Mouse (Mus musculus): ENCODE results near the gene Hcn3.
"Not testable (repeated sequence)": the region's sequence is repeated elsewhere in the genome, so short reads cannot be mapped to it uniquely, and the experiment has no call there.

Gene Hcn3

GRCm38 (mm10) chr3:89181749-89182500 is 21.9 kb upstream of the Hcn3 start:
- no peak for DNase-seq (ENCODE audit: low spot score)

- DNase-seq (ENCODE audit: low spot score): no peak
Measured at GRCm38 (mm10) chr3:89179056-89179455, 19.1 kb upstream of the Hcn3 start.

GRCm38 (mm10) chr3:89178107-89178385 is 18.1 kb upstream of the Hcn3 start:
- no peak for DNase-seq (ENCODE audit: low spot score)

- peak; percentile 98 for DNase-seq (ENCODE audit: low spot score)
Measured at GRCm38 (mm10) chr3:89177242-89178106, 17.5 kb upstream of the Hcn3 start, which contains the start of gene Scamp3. Gene Scamp3 (plus strand): TSS chr3:89177473.

- DNase-seq (ENCODE audit: low spot score): no peak
Measured at GRCm38 (mm10) chr3:89176421-89176820, 16.4 kb upstream of the Hcn3 start.

GRCm38 (mm10) chr3:89175544-89175943 is 15.5 kb upstream of the Hcn3 start:
- no peak for DNase-seq (ENCODE audit: low spot score)

GRCm38 (mm10) chr3:89174844-89175243 is 14.8 kb upstream of the Hcn3 start:
- DNase-seq (ENCODE audit: low spot score): no peak

- DNase-seq (ENCODE audit: low spot score): no peak
Measured at GRCm38 (mm10) chr3:89166945-89167344, 6.9 kb upstream of the Hcn3 start.

GRCm38 (mm10) chr3:89165268-89165870 is 5.4 kb upstream of the Hcn3 start:
- no peak for DNase-seq (ENCODE audit: low spot score)

GRCm38 (mm10) chr3:89164506-89165267 is 4.7 kb upstream of the Hcn3 start, which contains the start of gene Clk2:
Gene Clk2 (plus strand): TSS chr3:89164795.
- DNase-seq (ENCODE audit: low spot score): peak; percentile 92

GRCm38 (mm10) chr3:89163643-89164245 is 3.7 kb upstream of the Hcn3 start:
- peak; percentile 24 for DNase-seq (ENCODE audit: low spot score)

GRCm38 (mm10) chr3:89163123-89163522 is 3.1 kb upstream of the Hcn3 start:
- DNase-seq (ENCODE audit: low spot score): peak; percentile 32

- no peak for DNase-seq (ENCODE audit: low spot score)
Measured at GRCm38 (mm10) chr3:89161786-89162185, 1.8 kb upstream of the Hcn3 start.

- DNase-seq (ENCODE audit: low spot score): not testable (repeated sequence)
Measured at GRCm38 (mm10) chr3:89161207-89161606, 1.2 kb upstream of the Hcn3 start.

- DNase-seq (ENCODE audit: low spot score): peak; percentile 39
Measured at GRCm38 (mm10) chr3:89159211-89159610, 785 bp downstream of the Hcn3 start.

GRCm38 (mm10) chr3:89158651-89159050 is 1.3 kb downstream of the Hcn3 start:
- DNase-seq (ENCODE audit: low spot score): no peak

- no peak for DNase-seq (ENCODE audit: low spot score)
Measured at GRCm38 (mm10) chr3:89156951-89157350, 3.0 kb downstream of the Hcn3 start.

GRCm38 (mm10) chr3:89152084-89152835 is 7.7 kb downstream of the Hcn3 start:
- DNase-seq (ENCODE audit: low spot score): no peak

GRCm38 (mm10) chr3:89148567-89148966 is 11.4 kb downstream of the Hcn3 start:
- no peak for DNase-seq (ENCODE audit: low spot score)

GRCm38 (mm10) chr3:89147979-89148311 is 12.1 kb downstream of the Hcn3 start:
- DNase-seq (ENCODE audit: low spot score): no peak

Measured in adipocyte (in vitro differentiated cells).